Mouse (Mus musculus): Measurements from ENCODE around the gene Plxdc1. TPM values are rescaled to one million over a fixed set of nuclear protein-coding genes. Genes with fewer than 3 reads are reported as not detected.

Gene Plxdc1
- polyA plus RNA-seq, 1 experiment from 2014 or later, result not detected

DNA sequence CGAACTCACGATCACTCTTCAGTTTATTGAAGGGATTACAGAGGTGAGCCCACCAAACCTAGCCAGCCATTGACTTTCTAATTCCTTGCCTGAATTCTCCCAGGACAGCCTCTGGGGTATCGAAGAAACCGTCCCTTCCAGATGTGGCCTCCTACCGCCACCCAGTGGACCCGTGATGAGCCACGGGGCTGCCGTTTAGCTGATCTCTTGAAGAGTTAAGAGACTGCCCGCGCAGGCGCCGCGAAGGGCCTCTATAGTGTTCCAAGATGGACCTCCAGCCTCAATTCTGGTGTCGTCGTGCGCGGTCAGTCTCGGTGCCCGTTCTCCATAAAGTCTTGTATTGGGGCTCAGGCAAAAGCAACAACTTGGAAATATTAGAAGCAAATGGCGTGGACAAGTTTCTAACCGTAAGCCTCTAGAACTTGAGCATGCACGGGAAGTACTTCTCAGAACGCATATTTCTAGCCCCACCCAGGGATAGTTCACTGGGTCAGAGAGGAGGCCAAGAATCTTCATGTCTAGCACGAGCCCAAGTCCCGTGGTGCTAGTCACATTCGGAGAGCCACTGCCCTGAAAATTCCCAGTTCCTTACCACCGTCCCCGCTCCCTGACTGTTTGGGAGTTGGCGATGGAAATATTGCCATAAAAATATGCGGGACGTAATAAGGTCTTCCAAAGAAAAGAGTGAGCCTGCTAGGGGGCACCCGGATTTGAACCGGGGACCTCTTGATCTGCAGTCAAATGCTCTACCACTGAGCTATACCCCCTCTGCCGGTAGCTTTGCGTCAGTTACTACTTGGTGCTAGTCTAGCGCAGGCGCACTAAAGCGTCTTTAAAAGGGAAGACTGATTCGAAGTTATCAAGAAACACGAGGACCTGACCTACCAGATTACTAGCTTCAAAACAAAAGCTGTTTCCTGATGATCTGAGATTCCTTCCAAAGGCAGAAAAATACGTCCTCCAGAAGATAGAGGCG, 1.6 kb upstream of the Plxdc1 start:
- ATAC-seq (replicated peaks; ENCODE audit: insufficient number of reproducible peaks, low FRiP score, low TSS enrichment), result peak; percentile 82
- Histone ChIP-seq H3K27ac (ENCODE audit: low read depth, low read length) (peak overlapping the region; percentile 86), H3K9me3 (replicated peaks; ENCODE audit: control insufficient read depth, low read length) (no peaks in the 10 kb centered on the region), H3K27me3 (ENCODE audit: control insufficient read depth, insufficient read depth, low read length) (peaks cover 41% of the 10 kb centered on the region), H3K9ac (ENCODE audit: low read depth, low read length) (peak overlapping the region; percentile 88), H3K4me2 (peak overlapping the region; percentile 78), H3K4me1 (ENCODE audit: control insufficient read depth, insufficient read depth, low read length) (peaks cover 17% of the 10 kb centered on the region), H3K36me3 (ENCODE audit: control insufficient read depth, insufficient read depth, low read length) (no peaks in the 10 kb centered on the region), H3K4me3 (ENCODE audit: low read depth, low read length) (peak overlapping the region; percentile 90)
- WGBS (ENCODE audit: insufficient replicate concordance), result under 1% methylated on average over 42 of the region's 42 CpGs

GRCm38 (mm10) chr11:97986738-97987465, 658 bp upstream of the Plxdc1 start:
- H3K4me2 ChIP-seq, result peak overlapping the region; percentile 85
- WGBS (ENCODE audit: insufficient replicate concordance), result 18% methylated on average over 17 of the region's 17 CpGs
- no peak overlapping the region for H3K9ac ChIP-seq (ENCODE audit: low read depth, low read length)
- peaks cover 37% of the 10 kb centered on the region for H3K27me3 ChIP-seq (ENCODE audit: control insufficient read depth, insufficient read depth, low read length)
- peaks cover 17% of the 10 kb centered on the region for H3K4me1 ChIP-seq (ENCODE audit: control insufficient read depth, insufficient read depth, low read length)
- no peak overlapping the region for H3K27ac ChIP-seq (ENCODE audit: low read depth, low read length)
- H3K9me3 ChIP-seq (replicated peaks; ENCODE audit: control insufficient read depth, low read length), result no peaks in the 10 kb centered on the region
- no peak for ATAC-seq (replicated peaks; ENCODE audit: insufficient number of reproducible peaks, low FRiP score, low TSS enrichment)
- no peaks in the 10 kb centered on the region for H3K36me3 ChIP-seq (ENCODE audit: control insufficient read depth, insufficient read depth, low read length)
- peak overlapping the region; percentile 90 for H3K4me3 ChIP-seq (ENCODE audit: low read depth, low read length)

GRCm38 (mm10) chr11:97983983-97984382, 2.3 kb downstream of the Plxdc1 start:
- Histone ChIP-seq H3K36me3 (ENCODE audit: control insufficient read depth, insufficient read depth, low read length) (no peaks in the 10 kb centered on the region), H3K4me2 (no peak overlapping the region), H3K9ac (ENCODE audit: low read depth, low read length) (no peak overlapping the region), H3K27me3 (ENCODE audit: control insufficient read depth, insufficient read depth, low read length) (peaks cover 41% of the 10 kb centered on the region), H3K4me1 (ENCODE audit: control insufficient read depth, insufficient read depth, low read length) (peaks cover 7% of the 10 kb centered on the region; the same call in 1 of the 2 replicates), H3K27ac (ENCODE audit: low read depth, low read length) (no peak overlapping the region), H3K4me3 (ENCODE audit: low read depth, low read length) (no peak overlapping the region), H3K9me3 (replicated peaks; ENCODE audit: control insufficient read depth, low read length) (no peaks in the 10 kb centered on the region)
- 76% methylated on average over 1 of the region's 1 CpGs for WGBS (ENCODE audit: insufficient replicate concordance)
- ATAC-seq (replicated peaks; ENCODE audit: insufficient number of reproducible peaks, low FRiP score, low TSS enrichment), result no peak

- Histone ChIP-seq H3K9me3 (replicated peaks; ENCODE audit: control insufficient read depth, low read length) (no peaks in the 10 kb centered on the region), H3K4me3 (ENCODE audit: low read depth, low read length) (no peak overlapping the region), H3K27me3 (ENCODE audit: control insufficient read depth, insufficient read depth, low read length) (peaks cover 41% of the 10 kb centered on the region), H3K4me1 (ENCODE audit: control insufficient read depth, insufficient read depth, low read length) (0 out of 2 replicates have a peak, but pooled peaks cover 7% of the 10 kb centered on the region), H3K4me2 (no peak overlapping the region), H3K36me3 (ENCODE audit: control insufficient read depth, insufficient read depth, low read length) (no peaks in the 10 kb centered on the region), H3K27ac (ENCODE audit: low read depth, low read length) (no peak overlapping the region), H3K9ac (ENCODE audit: low read depth, low read length) (no peak overlapping the region)
- no peak for ATAC-seq (replicated peaks; ENCODE audit: insufficient number of reproducible peaks, low FRiP score, low TSS enrichment)
- 81% methylated on average over 3 of the region's 3 CpGs for WGBS (ENCODE audit: insufficient replicate concordance)
These were observed 2.7 kb downstream of the Plxdc1 start for GRCm38 (mm10) chr11:97983506-97983905.

DNA sequence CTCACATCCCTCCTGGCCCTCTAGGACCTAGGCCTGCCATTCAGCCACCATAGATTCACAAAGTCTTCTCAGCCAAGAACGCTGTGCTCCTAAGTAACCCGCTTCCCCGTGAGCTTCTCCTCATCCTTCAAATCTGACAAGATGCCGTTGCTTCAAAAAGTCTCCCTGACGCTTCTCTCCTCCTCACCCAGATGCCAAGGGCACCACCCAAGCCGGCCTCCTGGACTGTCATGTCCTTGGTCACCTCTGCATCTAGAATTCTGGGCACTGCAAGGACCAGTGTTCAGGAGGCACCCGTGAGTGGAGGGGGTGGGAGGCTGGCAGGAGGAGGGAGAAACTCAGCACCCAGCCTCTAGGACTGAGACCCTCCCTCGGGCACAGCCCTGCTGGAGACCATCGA, 3.5 kb downstream of the Plxdc1 start:
- Histone ChIP-seq H3K9me3 (replicated peaks; ENCODE audit: control insufficient read depth, low read length) (no peaks in the 10 kb centered on the region), H3K27me3 (ENCODE audit: control insufficient read depth, insufficient read depth, low read length) (peaks cover 43% of the 10 kb centered on the region), H3K4me1 (ENCODE audit: control insufficient read depth, insufficient read depth, low read length) (0 out of 2 replicates have a peak, but pooled peaks cover 7% of the 10 kb centered on the region), H3K4me3 (ENCODE audit: low read depth, low read length) (no peak overlapping the region), H3K4me2 (no peak overlapping the region), H3K27ac (ENCODE audit: low read depth, low read length) (no peak overlapping the region), H3K36me3 (ENCODE audit: control insufficient read depth, insufficient read depth, low read length) (no peaks in the 10 kb centered on the region), H3K9ac (ENCODE audit: low read depth, low read length) (no peak overlapping the region)
- WGBS (ENCODE audit: insufficient replicate concordance), result 78% methylated on average over 9 of the region's 9 CpGs
- no peak for ATAC-seq (replicated peaks; ENCODE audit: insufficient number of reproducible peaks, low FRiP score, low TSS enrichment)

- Histone ChIP-seq H3K4me3 (ENCODE audit: low read depth, low read length) (no peak overlapping the region), H3K9ac (ENCODE audit: low read depth, low read length) (no peak overlapping the region), H3K27ac (ENCODE audit: low read depth, low read length) (no peak overlapping the region), H3K36me3 (ENCODE audit: control insufficient read depth, insufficient read depth, low read length) (no peaks in the 10 kb centered on the region), H3K4me1 (ENCODE audit: control insufficient read depth, insufficient read depth, low read length) (no peaks in the 10 kb centered on the region), H3K27me3 (ENCODE audit: control insufficient read depth, insufficient read depth, low read length) (peaks cover 27% of the 10 kb centered on the region), H3K4me2 (no peak overlapping the region), H3K9me3 (replicated peaks; ENCODE audit: control insufficient read depth, low read length) (no peaks in the 10 kb centered on the region)
- 63% methylated on average over 9 of the region's 9 CpGs for WGBS (ENCODE audit: insufficient replicate concordance)
- ATAC-seq (replicated peaks; ENCODE audit: insufficient number of reproducible peaks, low FRiP score, low TSS enrichment), result no peak
These were observed 5.7 kb downstream of the Plxdc1 start for GRCm38 (mm10) chr11:97980531-97980966.

GRCm38 (mm10) chr11:97979824-97980495, 6.3 kb downstream of the Plxdc1 start:
- 58% methylated on average over 10 of the region's 10 CpGs for WGBS (ENCODE audit: insufficient replicate concordance)
- Histone ChIP-seq H3K4me3 (ENCODE audit: low read depth, low read length) (no peak overlapping the region), H3K27ac (ENCODE audit: low read depth, low read length) (no peak overlapping the region), H3K4me2 (no peak overlapping the region), H3K9ac (ENCODE audit: low read depth, low read length) (no peak overlapping the region), H3K36me3 (ENCODE audit: control insufficient read depth, insufficient read depth, low read length) (no peaks in the 10 kb centered on the region), H3K4me1 (ENCODE audit: control insufficient read depth, insufficient read depth, low read length) (no peaks in the 10 kb centered on the region), H3K27me3 (ENCODE audit: control insufficient read depth, insufficient read depth, low read length) (peaks cover 21% of the 10 kb centered on the region), H3K9me3 (replicated peaks; ENCODE audit: control insufficient read depth, low read length) (no peaks in the 10 kb centered on the region)
- no peak for ATAC-seq (replicated peaks; ENCODE audit: insufficient number of reproducible peaks, low FRiP score, low TSS enrichment)

DNA sequence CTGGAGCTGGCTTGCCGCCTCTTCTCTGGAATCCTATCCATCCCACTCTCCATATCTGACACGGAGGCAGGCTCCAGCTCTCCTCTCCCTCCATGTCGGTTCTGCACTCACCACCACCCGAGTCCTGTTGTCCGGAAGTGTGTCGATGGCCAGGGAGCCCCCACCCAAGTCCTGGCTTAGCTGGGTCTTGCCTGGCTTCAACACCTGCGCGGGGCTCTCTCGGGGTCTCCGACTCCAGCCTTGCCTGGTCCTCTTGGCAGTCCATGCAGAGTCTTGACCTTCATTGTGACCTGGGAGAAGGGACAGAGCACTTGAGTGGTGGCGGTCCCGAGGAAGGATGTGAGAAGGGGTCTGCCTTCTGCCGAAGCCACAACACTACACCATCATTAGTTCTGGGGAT, 7.9 kb downstream of the Plxdc1 start:
- H3K9ac ChIP-seq (ENCODE audit: low read depth, low read length), result no peak overlapping the region; the same call in 1 of the 2 replicates
- WGBS (ENCODE audit: insufficient replicate concordance), result 72% methylated on average over 13 of the region's 13 CpGs
- H3K4me2 ChIP-seq, result no peak overlapping the region
- ATAC-seq (replicated peaks; ENCODE audit: insufficient number of reproducible peaks, low FRiP score, low TSS enrichment), result no peak
- H3K4me3 ChIP-seq (ENCODE audit: low read depth, low read length), result no peak overlapping the region
- no peaks in the 10 kb centered on the region for H3K36me3 ChIP-seq (ENCODE audit: control insufficient read depth, insufficient read depth, low read length)
- no peaks in the 10 kb centered on the region for H3K9me3 ChIP-seq (replicated peaks; ENCODE audit: control insufficient read depth, low read length)
- H3K27me3 ChIP-seq (ENCODE audit: control insufficient read depth, insufficient read depth, low read length), result peaks cover 10% of the 10 kb centered on the region; the same call in 1 of the 2 replicates
- H3K27ac ChIP-seq (ENCODE audit: low read depth, low read length), result no peak overlapping the region
- no peaks in the 10 kb centered on the region for H3K4me1 ChIP-seq (ENCODE audit: control insufficient read depth, insufficient read depth, low read length)

Data from heart, embryonic 11.5 days (tissue).